Comparison of ENCODE assay signal across 11 mouse cellular contexts in the genomic region with DNA sequence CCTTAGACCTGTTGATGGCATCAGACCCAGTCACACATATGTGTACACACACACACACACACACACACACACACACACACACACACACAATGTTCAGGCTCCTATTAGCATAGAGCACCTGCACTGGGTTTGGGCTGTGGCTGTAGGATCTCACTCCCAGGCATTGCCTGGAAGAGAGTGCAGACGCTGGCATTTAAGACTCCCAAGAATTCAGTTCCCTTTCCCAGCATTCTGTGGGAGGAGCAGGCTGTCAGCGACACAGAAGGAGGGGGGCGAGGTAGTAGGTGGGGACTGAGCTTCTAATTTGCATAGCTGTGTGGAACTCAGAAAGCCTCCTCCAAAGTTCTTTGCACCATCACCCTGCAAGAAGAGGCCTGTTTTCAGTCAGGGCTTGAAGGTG.
DNase-seq lines count a peak whose midpoint lies in the region; ATAC-seq lines count a peak whose summit lies in the region.
"Had no signal": no experiment of that assay in that cellular context is flagged by ENCODE, and none has a peak within 500 bp of the region (broad histone marks: within the 10 kb centered on the region; RNA-seq: fewer than 3 reads in every experiment).

No protein-coding gene starts in this region.

- H3K27ac ChIP-seq in hindbrain, embryonic 12.5 days: no peak overlapping the region
- no peak overlapping the region for H3K27ac ChIP-seq in hindbrain, embryonic 13.5 days
- H3K27ac ChIP-seq: heart, embryonic 13.5 days had no signal

- peaks cover 3% of the 10 kb centered on the region; the same call in 1 of the 2 replicates for H3K4me1 ChIP-seq in hindbrain, embryonic 12.5 days
- H3K4me1 ChIP-seq in hindbrain, embryonic 13.5 days (replicated peaks): no peaks in the 10 kb centered on the region

- H3K4me2 ChIP-seq in hindbrain, embryonic 12.5 days (replicated peaks): no peak overlapping the region
- H3K4me2 ChIP-seq in hindbrain, embryonic 13.5 days: no peak overlapping the region
- H3K4me2 ChIP-seq: heart, embryonic 13.5 days had no signal

- peak; percentile 18 for DNase-seq in brain, embryonic 18.5 days (ENCODE audit: low read depth, low spot score)
- peak; percentile 36 for DNase-seq in heart, postnatal 4 days
- peak; percentile 56 for DNase-seq in lung, postnatal 10 days
- DNase-seq in spleen, adult 12 weeks (ENCODE audit: low spot score): no peak
- no peak for DNase-seq in gastrocnemius, postnatal 25 days
- DNase-seq in thymus, postnatal 14 days: no peak

- H3K9me3 ChIP-seq in hindbrain, embryonic 12.5 days (replicated peaks): no peaks in the 10 kb centered on the region
- H3K9me3 ChIP-seq in hindbrain, embryonic 13.5 days: no peaks in the 10 kb centered on the region
- H3K9me3 ChIP-seq: heart, embryonic 13.5 days had no signal

- H3K27me3 ChIP-seq in hindbrain, embryonic 12.5 days: no peaks in the 10 kb centered on the region
- no peaks in the 10 kb centered on the region for H3K27me3 ChIP-seq in hindbrain, embryonic 13.5 days
- H3K27me3 ChIP-seq: heart, embryonic 13.5 days; Patski had no signal

- WGBS in hindbrain, embryonic 12.5 days: 4% methylated on average over 3 of the region's 3 CpGs
- WGBS in hindbrain, embryonic 13.5 days: under 1% methylated on average over 3 of the region's 3 CpGs

- no peak overlapping the region for H3K4me3 ChIP-seq in hindbrain, embryonic 12.5 days
- no peak overlapping the region for H3K4me3 ChIP-seq in hindbrain, embryonic 13.5 days
- H3K4me3 ChIP-seq: heart, embryonic 13.5 days; myocyte had no signal

- no peak overlapping the region for H3K9ac ChIP-seq in hindbrain, embryonic 12.5 days
- H3K9ac ChIP-seq in hindbrain, embryonic 13.5 days: no peak overlapping the region
- H3K9ac ChIP-seq: heart, embryonic 13.5 days had no signal

- peak; percentile 40; the same call in 1 of the 2 replicates for ATAC-seq in hindbrain, embryonic 12.5 days (ENCODE audit: low FRiP score)
- ATAC-seq in hindbrain, embryonic 13.5 days (ENCODE audit: low FRiP score): no peak
- ATAC-seq: Patski had no signal

- no peaks in the 10 kb centered on the region for H3K36me3 ChIP-seq in hindbrain, embryonic 12.5 days
- H3K36me3 ChIP-seq in hindbrain, embryonic 13.5 days: no peaks in the 10 kb centered on the region
- H3K36me3 ChIP-seq: heart, embryonic 13.5 days had no signal

Comparison
In these comparisons a context has a peak if more than half of its experiments do, and no peak if none do; other contexts are left out.
1. DNase-seq: peak in brain, embryonic 18.5 days (single experiment), heart, postnatal 4 days (single experiment) and lung, postnatal 10 days (single experiment); none in spleen, adult 12 weeks (single experiment), gastrocnemius, postnatal 25 days (single experiment) and thymus, postnatal 14 days (single experiment).